Mouse (Mus musculus): Measurements from ENCODE around the gene Eomes.
A peak's percentile ranks its signal among the peaks of the same experiment; 100 is the strongest.

Eomes gene

GRCm38 (mm10) chr9:118477961-118478360 is at the start of gene Eomes:
Gene Eomes (plus strand): TSS chr9:118478212.
- peak; percentile 60 for DNase-seq

- DNase-seq: peak; percentile 20
Observed at GRCm38 (mm10) chr9:118444809-118445208, 33.2 kb upstream of the Eomes start.

GRCm38 (mm10) chr9:118449336-118449735 is 28.7 kb upstream of the Eomes start:
- no peak for DNase-seq

- DNase-seq: no peak
Observed at GRCm38 (mm10) chr9:118453427-118453826, 24.6 kb upstream of the Eomes start.

- DNase-seq: no peak
Observed at GRCm38 (mm10) chr9:118455188-118455845, 22.7 kb upstream of the Eomes start.

GRCm38 (mm10) chr9:118456405-118456804 is 21.6 kb upstream of the Eomes start:
- DNase-seq: no peak

- no peak for DNase-seq
Observed at GRCm38 (mm10) chr9:118458039-118458438, 20.0 kb upstream of the Eomes start.

GRCm38 (mm10) chr9:118464031-118464430 is 14.0 kb upstream of the Eomes start:
- DNase-seq: no peak

GRCm38 (mm10) chr9:118468301-118468700 is 9.7 kb upstream of the Eomes start:
- DNase-seq: peak; percentile 30

- peak; percentile 29 for DNase-seq
Observed at GRCm38 (mm10) chr9:118469272-118469671, 8.7 kb upstream of the Eomes start.

- DNase-seq: no peak
Observed at GRCm38 (mm10) chr9:118471296-118471695, 6.7 kb upstream of the Eomes start.

GRCm38 (mm10) chr9:118476211-118476765 is 1.7 kb upstream of the Eomes start:
- peak; percentile 71 for DNase-seq

- peak; percentile 68 for DNase-seq
Observed at GRCm38 (mm10) chr9:118476766-118477271, 1.2 kb upstream of the Eomes start.

- DNase-seq: peak; percentile 66
Observed at GRCm38 (mm10) chr9:118477281-118477931, 606 bp upstream of the Eomes start.

GRCm38 (mm10) chr9:118478458-118478838 is 436 bp downstream of the Eomes start:
- peak; percentile 65 for DNase-seq

GRCm38 (mm10) chr9:118478839-118479507 is 961 bp downstream of the Eomes start:
- DNase-seq: peak; percentile 66

- no peak for DNase-seq
Observed at GRCm38 (mm10) chr9:118479508-118480291, 1.7 kb downstream of the Eomes start.

- DNase-seq: no peak
Observed at GRCm38 (mm10) chr9:118480292-118480690, 2.3 kb downstream of the Eomes start.

- no peak for DNase-seq
Observed at GRCm38 (mm10) chr9:118482210-118482609, 4.2 kb downstream of the Eomes start.

GRCm38 (mm10) chr9:118486361-118487095 is 8.5 kb downstream of the Eomes start:
- peak; percentile 56 for DNase-seq

- DNase-seq: no peak
Observed at GRCm38 (mm10) chr9:118487096-118487395, 9.0 kb downstream of the Eomes start.

- DNase-seq: peak; percentile 35
Observed at GRCm38 (mm10) chr9:118487636-118488035, 9.6 kb downstream of the Eomes start.
